Mouse (Mus musculus) myocyte (in vitro differentiated cells): ENCODE data around the gene Rab1a.

Source experiments
- CEBPB ChIP-seq: IDR thresholded peaks from 2 replicates; pipeline ENCODE4 v1.6.1; 2011; ENCODE audit warnings: mild to moderate bottlenecking, moderate library complexity; ENCODE audit not compliant: poor library complexity, insufficient read depth, severe bottlenecking
- E2F4 ChIP-seq: IDR thresholded peaks from one replicate; pipeline ENCODE4 v1.6.1; 2011; ENCODE audit warnings: mild to moderate bottlenecking, control low read depth, moderate library complexity; ENCODE audit not compliant: insufficient read depth
- MAX ChIP-seq: IDR thresholded peaks from one replicate; pipeline ENCODE4 v1.6.1; 2011; ENCODE audit warnings: low read depth, mild to moderate bottlenecking, control low read depth
- MYOD1 ChIP-seq, 3 experiments: IDR thresholded peaks; one replicate each; pipeline ENCODE4 v1.6.1; 2011; ENCODE audit warnings: control low read depth in 2 of 3, low read depth in 2 of 3, mild to moderate bottlenecking in 2 of 3, moderate library complexity in 1 of 3; ENCODE audit not compliant: insufficient read length in 2 of 3, control insufficient read depth in 1 of 3
- POLR2A ChIP-seq: IDR thresholded peaks from one replicate; pipeline ENCODE4 v1.6.1; 2011; ENCODE audit warnings: low read depth, mild to moderate bottlenecking, control low read depth, moderate library complexity; ENCODE audit not compliant: insufficient read length
- POLR2AphosphoS2 ChIP-seq: IDR thresholded peaks from one replicate; pipeline ENCODE4 v1.6.1; 2011; ENCODE audit warnings: low read depth, control low read depth; ENCODE audit not compliant: insufficient read length
- REST ChIP-seq: IDR thresholded peaks from one replicate; pipeline ENCODE4 v1.6.1; 2011; ENCODE audit warnings: mild to moderate bottlenecking, control low read depth, moderate library complexity; ENCODE audit not compliant: insufficient read depth, insufficient read length
- SRF ChIP-seq: IDR thresholded peaks from one replicate; pipeline ENCODE4 v1.6.1; 2011; ENCODE audit warnings: low read depth; ENCODE audit not compliant: control insufficient read depth, insufficient read length
- TCF12 ChIP-seq: IDR thresholded peaks from one replicate; pipeline ENCODE4 v1.6.1; 2011; ENCODE audit warnings: mild to moderate bottlenecking, control low read depth; ENCODE audit not compliant: poor library complexity, insufficient read depth, severe bottlenecking
- TCF3 ChIP-seq: IDR thresholded peaks from one replicate; pipeline ENCODE4 v1.6.1; 2011; ENCODE audit warnings: low read depth, control low read depth; ENCODE audit not compliant: insufficient read length
- USF1 ChIP-seq: IDR thresholded peaks from one replicate; pipeline ENCODE4 v1.6.1; 2011; ENCODE audit warnings: low read depth, mild to moderate bottlenecking, control low read depth, moderate library complexity

DNA sequence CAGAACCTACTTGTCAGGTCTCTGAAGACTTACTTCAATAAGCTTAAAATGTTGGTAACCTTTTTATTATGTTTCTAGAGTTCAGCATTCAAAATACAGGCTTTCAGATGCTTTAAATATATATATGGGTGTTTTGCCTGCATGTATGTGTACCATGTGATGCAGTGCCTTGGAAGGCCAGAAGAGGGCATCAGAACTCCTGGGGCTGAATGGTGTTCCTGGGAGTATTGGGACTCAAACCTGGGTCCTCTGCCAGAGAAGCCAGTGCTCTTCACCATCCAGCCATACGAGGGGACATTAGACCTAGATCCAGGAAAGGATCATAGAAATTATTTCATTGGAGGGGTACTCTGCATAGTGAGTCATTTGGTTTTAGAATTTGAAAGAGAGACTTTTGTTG lies 13.5 kb downstream of the Rab1a start:
- TF ChIP-seq POLR2A (no peak), POLR2AphosphoS2 (no peak), E2F4 (no peak), MAX (no peak), MYOD1 (IDR thresholded peaks at IDR 0.05; ENCODE audit: control insufficient read depth in 1 of 3, insufficient read length in 2 of 3, low read depth in 2 of 3) (no peak), CEBPB (no peak), REST (no peak), USF1 (peak; percentile 15), TCF12 (no peak), TCF3 (no peak), SRF (no peak)
